Mouse (Mus musculus) B cell, adult 2 months (primary cell): ENCODE data around the gene Zdhhc21.

Source experiments
- DNase-seq, 2 experiments: peaks; one replicate each; pipeline ENCODE4 v3.0.0; 2022

Gene Zdhhc21

DNA sequence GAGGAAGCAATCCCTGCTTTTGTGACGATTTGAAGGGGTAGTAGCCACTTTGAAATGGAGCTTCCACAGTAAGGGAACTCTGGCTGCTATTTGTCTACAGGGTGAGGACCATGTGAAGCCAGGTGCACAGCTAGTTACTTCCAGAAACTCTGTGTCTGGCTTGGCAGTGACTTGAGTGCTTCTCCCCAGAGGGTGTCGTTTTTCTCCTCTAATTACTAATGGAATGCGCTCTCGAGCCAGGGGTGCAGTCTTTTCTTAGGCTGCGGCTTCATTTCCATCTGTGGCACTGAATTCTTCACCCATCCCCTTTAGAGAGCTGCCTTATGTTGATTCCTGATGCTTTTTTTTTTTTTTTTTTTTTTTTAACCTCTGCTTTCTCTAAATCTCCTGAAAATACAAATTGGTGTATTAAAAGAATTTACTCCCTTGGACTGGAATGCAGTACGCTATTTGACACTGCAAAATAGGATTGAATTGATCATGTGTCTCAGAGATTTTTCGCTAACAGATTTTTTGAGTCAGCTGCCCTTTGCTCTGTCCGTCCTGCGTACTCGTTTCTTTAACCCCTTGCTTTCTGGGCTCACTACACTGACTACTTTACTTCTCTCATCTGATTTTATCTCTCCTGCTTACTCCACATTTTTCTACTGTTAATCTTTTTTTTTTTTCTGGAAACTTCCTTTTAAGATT lies 97.2 kb downstream of the Zdhhc21 start:
- no peak for DNase-seq

DNA sequence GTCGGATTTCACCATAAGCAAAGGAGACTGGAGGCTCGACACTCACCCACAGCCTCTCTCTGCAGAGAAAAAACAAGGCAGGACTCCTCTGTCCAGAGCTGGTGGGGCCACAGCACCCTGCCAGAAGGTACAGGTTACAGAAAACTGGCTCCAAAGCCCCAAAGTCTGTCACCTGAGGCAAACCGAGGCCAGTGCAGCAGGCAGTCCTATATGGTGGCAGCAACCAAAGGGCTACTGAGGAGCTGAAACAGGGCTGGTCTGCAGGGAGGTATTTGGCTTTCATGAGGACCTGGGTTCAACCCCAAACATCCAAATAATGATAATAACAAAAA lies 103.5 kb downstream of the Zdhhc21 start:
- DNase-seq: no peak

DNA sequence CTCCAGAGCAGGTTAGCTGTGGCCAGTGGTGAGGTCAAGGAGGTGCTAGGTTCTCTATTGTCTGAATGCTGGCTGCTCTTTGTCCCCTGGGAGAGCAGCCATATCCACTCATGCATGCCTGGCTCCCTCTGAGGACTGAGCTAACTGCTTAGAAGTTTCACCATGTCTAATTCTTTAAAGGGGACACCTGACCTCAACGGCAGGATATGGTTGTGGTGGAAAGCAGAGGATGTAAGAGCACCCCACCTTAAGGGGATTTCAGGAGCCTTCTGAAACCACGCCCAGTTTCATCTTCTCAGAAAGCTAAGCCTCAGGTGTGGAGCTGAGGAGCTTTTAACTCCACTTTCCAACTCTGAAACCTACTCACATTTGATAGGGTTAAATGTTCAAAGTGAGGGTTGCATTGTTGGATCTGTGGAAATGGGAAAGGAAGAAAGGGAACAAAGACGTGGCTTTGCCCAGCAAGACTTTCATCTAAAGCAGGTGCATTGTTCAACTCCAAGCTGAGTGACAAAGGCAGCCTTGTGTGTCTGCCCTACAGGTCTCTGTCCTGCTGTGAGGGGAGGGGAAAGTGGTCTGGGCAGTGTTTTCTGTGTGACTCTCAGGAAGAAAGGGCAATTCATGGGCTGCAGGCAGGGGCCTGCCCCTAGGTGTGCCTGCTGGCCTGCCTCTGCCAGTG lies 104.0 kb downstream of the Zdhhc21 start:
- no peak for DNase-seq
